Mouse (Mus musculus) myocyte (in vitro differentiated cells): Measurements from ENCODE around the gene Mettl27. TPM values are rescaled to one million over a fixed set of nuclear protein-coding genes. Genes with fewer than 3 reads are reported as not detected.

Experiments used
- H3K27me3 ChIP-seq: one replicate; pipeline ENCODE4 v1.6.1; 2011; ENCODE audit not compliant: control insufficient read depth, insufficient read depth, insufficient read length
- H3K36me3 ChIP-seq: one replicate; pipeline ENCODE4 v1.6.1; 2011; ENCODE audit not compliant: control insufficient read depth, insufficient read depth
- H3K4me2 ChIP-seq: one replicate; pipeline ENCODE4 v1.6.1; 2011; ENCODE audit warnings: low read depth, control low read depth
- H3K4me3 ChIP-seq: one replicate; pipeline ENCODE4 v1.5.1; 2011; ENCODE audit warnings: mild to moderate bottlenecking, control low read depth, moderate library complexity
- H3K79me2 ChIP-seq: one replicate; pipeline ENCODE4 v1.6.1; 2011; ENCODE audit not compliant: control insufficient read depth, insufficient read depth
- H3ac ChIP-seq: one replicate; pipeline ENCODE4 v1.6.1; 2011; ENCODE audit not compliant: control insufficient read depth, insufficient read length
- CEBPB ChIP-seq: IDR thresholded peaks from 2 replicates; pipeline ENCODE4 v1.6.1; 2011; ENCODE audit warnings: mild to moderate bottlenecking, moderate library complexity; ENCODE audit not compliant: poor library complexity, insufficient read depth, severe bottlenecking
- MYOG ChIP-seq, 3 experiments: IDR thresholded peaks; one replicate each; pipeline ENCODE4 v1.6.1; 2011; ENCODE audit warnings: control low read depth in 2 of 3, low read depth in 2 of 3, mild to moderate bottlenecking in 2 of 3; ENCODE audit not compliant: insufficient read length in 2 of 3, control insufficient read depth in 1 of 3, insufficient read depth in 1 of 3
- REST ChIP-seq: IDR thresholded peaks from one replicate; pipeline ENCODE4 v1.6.1; 2011; ENCODE audit warnings: mild to moderate bottlenecking, control low read depth, moderate library complexity; ENCODE audit not compliant: insufficient read depth, insufficient read length
- polyA plus RNA-seq: library from polyadenylated mRNA; unstranded; fragments of >200 nt; fragmentation: generic; extraction: Trizol; gene quantifications from one replicate; pipeline ENCODE4 v1.2.1, GENCODE M21; 2012; ENCODE audit warnings: missing spikeins

Mettl27 gene
- polyA plus RNA-seq, 1 experiment = 9.1 TPM

DNA sequence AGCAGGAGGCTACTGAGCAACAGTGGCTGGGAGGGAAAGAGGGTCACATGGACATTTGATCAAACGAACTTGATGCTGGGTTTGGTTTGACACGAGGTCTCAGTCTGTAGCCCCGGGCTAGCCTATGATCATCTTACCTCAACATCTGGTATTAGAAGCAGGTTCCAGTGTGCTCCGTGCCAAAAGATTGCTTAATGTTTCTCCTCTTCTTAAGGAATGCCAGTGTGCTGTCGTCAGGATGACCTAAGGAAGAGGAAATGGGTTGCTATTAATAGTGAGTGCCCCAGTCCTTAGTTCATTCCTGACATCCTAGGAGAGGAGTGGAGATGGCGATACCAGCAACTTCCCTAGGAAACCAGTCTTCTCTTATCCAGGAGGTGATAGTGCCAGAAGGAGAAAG lies 57.6 kb downstream of the Mettl27 start:
- H3K36me3 ChIP-seq = no peaks in the 10 kb centered on the region
- H3K4me3 ChIP-seq = no peak overlapping the region
- no peak for TF ChIP-seq MYOG (IDR thresholded peaks at IDR 0.05; ENCODE audit: control insufficient read depth in 1 of 3, insufficient read depth in 1 of 3, insufficient read length in 2 of 3, low read depth in 2 of 3)
- no peak for TF ChIP-seq REST
- peak; percentile 57; the same call in 1 of the 2 replicates for TF ChIP-seq CEBPB
- H3K4me2 ChIP-seq = no peak overlapping the region
- H3K27me3 ChIP-seq = peaks cover 33% of the 10 kb centered on the region
- no peaks in the 10 kb centered on the region for H3K79me2 ChIP-seq
- no peak overlapping the region for H3ac ChIP-seq

Other genes with a start within 250 kb of the Mettl27 start
- gene Limk1, start 243.8 kb upstream of the Mettl27 start, polyA plus RNA-seq = 22.3 TPM
- gene Eln, start 185.0 kb upstream of the Mettl27 start, polyA plus RNA-seq = 0.02 TPM
- gene Tmem270, start 25.6 kb upstream of the Mettl27 start, polyA plus RNA-seq = not detected
- not detected for gene Cldn13, start 16.8 kb upstream of the Mettl27 start, polyA plus RNA-seq
- not detected for gene Cldn4, start 14.6 kb downstream of the Mettl27 start, polyA plus RNA-seq
- not detected for gene Cldn3, start 53.8 kb downstream of the Mettl27 start, polyA plus RNA-seq
- gene Abhd11, start 76.8 kb downstream of the Mettl27 start, polyA plus RNA-seq = 33.0 TPM
- gene Stx1a, start 91.1 kb downstream of the Mettl27 start, polyA plus RNA-seq = 4.4 TPM
- gene Dnajc30, start 131.8 kb downstream of the Mettl27 start, polyA plus RNA-seq = 31.6 TPM
- 51.8 TPM for gene Bud23, start 132.6 kb downstream of the Mettl27 start, polyA plus RNA-seq
- gene Vps37d, start 145.9 kb downstream of the Mettl27 start, polyA plus RNA-seq = 3.3 TPM
- not detected for gene Mlxipl, start 157.5 kb downstream of the Mettl27 start, polyA plus RNA-seq
- gene Tbl2, start 217.3 kb downstream of the Mettl27 start, polyA plus RNA-seq = 17.1 TPM
- 37.3 TPM for gene Bcl7b, start 235.9 kb downstream of the Mettl27 start, polyA plus RNA-seq